Mouse (Mus musculus) MEL (cell line): ENCODE measurements around the gene Ddias.

Source experiments
- MAX ChIP-seq: IDR thresholded peaks from 2 replicates; pipeline ENCODE4 v1.6.1; 2011; ENCODE audit warnings: low read length, improper control_type of control experiment
- UBTF ChIP-seq: IDR thresholded peaks from 2 replicates; pipeline ENCODE4 v1.6.1; 2012; ENCODE audit warnings: low read depth, mild to moderate bottlenecking, inconsistent platforms, low read length, improper control_type of control experiment, moderate library complexity, borderline replicate concordance; ENCODE audit not compliant: insufficient read depth

DNA sequence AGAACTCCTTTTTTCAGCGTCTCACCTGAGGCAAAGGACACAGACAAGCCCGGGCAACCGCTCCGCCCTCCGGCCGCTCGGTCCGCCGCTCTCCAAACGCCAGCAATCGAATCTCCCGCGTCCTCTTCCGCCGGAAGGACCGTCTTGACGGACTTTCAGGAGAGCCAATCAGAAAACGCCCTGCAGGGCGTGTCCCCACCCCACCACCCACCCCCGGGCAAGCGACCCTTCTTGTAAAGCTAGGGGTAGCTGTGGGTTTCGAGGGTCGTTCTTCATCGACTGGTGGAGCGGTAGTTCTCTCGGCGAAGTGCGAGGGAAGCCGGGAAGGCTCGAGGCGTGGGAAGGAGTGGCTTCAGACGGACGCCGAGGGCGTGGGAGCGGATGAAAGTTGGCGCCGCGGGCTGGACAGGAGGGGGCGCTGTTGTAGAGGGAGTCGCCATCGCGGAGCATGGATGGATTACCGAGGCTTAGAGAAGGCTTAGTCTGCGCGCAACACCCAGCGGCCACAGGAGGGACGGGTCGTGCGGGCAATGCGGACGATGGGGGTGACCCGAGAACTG is at the start of gene Ddias, which contains the start of gene Prcp:
- TF ChIP-seq UBTF: no peak
- TF ChIP-seq MAX: no peak
